Mouse (Mus musculus) C2C12 (cell line): ENCODE measurements around the gene Cchcr1. TPM values are rescaled to one million over a fixed set of nuclear protein-coding genes. Genes with fewer than 3 reads are reported as not detected.

Experiments used
- H3K27me3 ChIP-seq: one replicate; pipeline ENCODE4 v1.6.1; 2011; ENCODE audit not compliant: control insufficient read depth, insufficient read depth, insufficient read length
- H3K36me3 ChIP-seq: one replicate; pipeline ENCODE4 v1.6.1; 2011; ENCODE audit not compliant: control insufficient read depth, insufficient read depth
- H3K4me3 ChIP-seq: one replicate; pipeline ENCODE4 v1.5.1; 2011; ENCODE audit warnings: mild to moderate bottlenecking, control low read depth; ENCODE audit not compliant: poor library complexity, insufficient read depth, severe bottlenecking
- H3K79me2 ChIP-seq: one replicate; pipeline ENCODE4 v1.6.1; 2011; ENCODE audit not compliant: control insufficient read depth, insufficient read depth
- H3K79me3 ChIP-seq: one replicate; pipeline ENCODE4 v1.6.1; 2011; ENCODE audit warnings: low read depth, control low read depth
- H3ac ChIP-seq: one replicate; pipeline ENCODE3; 2011; ENCODE audit warnings: low read depth; ENCODE audit not compliant: control insufficient read depth, insufficient read length
- CEBPB ChIP-seq: IDR thresholded peaks from one replicate; pipeline ENCODE4 v1.6.1; 2011; ENCODE audit warnings: low read depth, mild to moderate bottlenecking, control low read depth, moderate library complexity
- CTCF ChIP-seq: IDR thresholded peaks from one replicate; pipeline ENCODE4 v1.5.1; 2011; ENCODE audit not compliant: control insufficient read depth, insufficient read depth, insufficient read length
- FOSL1 ChIP-seq: IDR thresholded peaks from one replicate; pipeline ENCODE4 v1.8.0; 2011; ENCODE audit warnings: mild to moderate bottlenecking, low read length; ENCODE audit not compliant: poor library complexity, insufficient read depth, severe bottlenecking
- MAX ChIP-seq: IDR thresholded peaks from one replicate; pipeline ENCODE4 v1.6.1; 2011; ENCODE audit warnings: mild to moderate bottlenecking, control low read depth
- MYOD1 ChIP-seq: IDR thresholded peaks from one replicate; pipeline ENCODE4 v1.6.1; 2011; ENCODE audit warnings: low read depth; ENCODE audit not compliant: control insufficient read depth, insufficient read length
- MYOG ChIP-seq: IDR thresholded peaks from one replicate; pipeline ENCODE4 v1.6.1; 2011; ENCODE audit not compliant: control insufficient read depth, insufficient read length; ENCODE audit errors: extremely low read depth
- USF1 ChIP-seq: IDR thresholded peaks from one replicate; pipeline ENCODE4 v1.6.1; 2011; ENCODE audit warnings: low read depth, mild to moderate bottlenecking, control low read depth, moderate library complexity
- polyA plus RNA-seq: library from polyadenylated mRNA; unstranded; fragments of >200 nt; fragmentation: generic; extraction: Trizol; gene quantifications from one replicate; pipeline ENCODE4 v1.2.1, GENCODE M21; 2012; ENCODE audit warnings: missing spikeins

Cchcr1 gene
- polyA plus RNA-seq, 1 experiment: 15.9 TPM

GRCm38 (mm10) chr17:35551881-35552414 is 35.0 kb downstream of the Cchcr1 start, which contains the start of gene Cdsn:
Gene Cdsn, plus strand, starts transcription at chr17:35552128.
- no peaks in the 10 kb centered on the region for H3K36me3 ChIP-seq
- H3K79me3 ChIP-seq: no peaks in the 10 kb centered on the region
- TF ChIP-seq FOSL1: no peak
- TF ChIP-seq MYOG: no peak
- no peak for TF ChIP-seq MYOD1
- no peak for TF ChIP-seq CEBPB
- no peak for TF ChIP-seq USF1
- TF ChIP-seq MAX: no peak
- H3ac ChIP-seq: peak within 1 kb of the TSS; percentile 15
- no peaks in the 10 kb centered on the region for H3K27me3 ChIP-seq
- no peaks in the 10 kb centered on the region for H3K79me2 ChIP-seq
- H3K4me3 ChIP-seq: no peak within 1 kb of the TSS

DNA sequence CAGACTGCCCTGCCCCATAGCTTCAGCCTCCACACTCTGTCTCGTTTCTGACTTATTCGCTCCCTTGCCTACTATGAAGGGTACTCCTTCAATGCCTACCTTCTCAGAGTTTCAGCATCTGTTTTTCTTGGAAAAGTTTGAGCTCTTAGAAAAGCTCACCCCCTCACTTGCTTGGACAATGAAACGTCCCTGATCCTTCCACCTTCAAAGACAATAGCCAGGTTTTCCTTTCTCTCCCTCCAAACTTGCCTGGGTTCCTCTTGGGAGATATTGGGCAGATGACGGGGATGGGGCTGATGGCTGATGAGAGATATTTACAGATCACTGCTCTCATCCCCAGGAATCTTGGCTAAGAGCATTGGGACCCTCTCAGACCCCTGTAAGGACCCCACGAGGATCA is 37.4 kb downstream of the Cchcr1 start:
- Histone ChIP-seq H3K27me3 (no peaks in the 10 kb centered on the region), H3K4me3 (no peak overlapping the region), H3K79me2 (no peaks in the 10 kb centered on the region), H3K79me3 (no peaks in the 10 kb centered on the region), H3ac (no peak overlapping the region), H3K36me3 (no peaks in the 10 kb centered on the region)
- TF ChIP-seq FOSL1: no peak
- TF ChIP-seq CEBPB: no peak
- TF ChIP-seq MYOD1: no peak
- no peak for TF ChIP-seq USF1
- no peak for TF ChIP-seq MAX
- TF ChIP-seq CTCF: no peak
- TF ChIP-seq MYOG: no peak

- Histone ChIP-seq H3ac (no peak overlapping the region), H3K27me3 (no peaks in the 10 kb centered on the region), H3K36me3 (no peaks in the 10 kb centered on the region), H3K4me3 (no peak overlapping the region), H3K79me3 (no peaks in the 10 kb centered on the region), H3K79me2 (no peaks in the 10 kb centered on the region)
- no peak for TF ChIP-seq CTCF
- no peak for TF ChIP-seq MYOD1
- no peak for TF ChIP-seq USF1
- no peak for TF ChIP-seq FOSL1
Observed at GRCm38 (mm10) chr17:35554761-35555397, 38.0 kb downstream of the Cchcr1 start.

DNA sequence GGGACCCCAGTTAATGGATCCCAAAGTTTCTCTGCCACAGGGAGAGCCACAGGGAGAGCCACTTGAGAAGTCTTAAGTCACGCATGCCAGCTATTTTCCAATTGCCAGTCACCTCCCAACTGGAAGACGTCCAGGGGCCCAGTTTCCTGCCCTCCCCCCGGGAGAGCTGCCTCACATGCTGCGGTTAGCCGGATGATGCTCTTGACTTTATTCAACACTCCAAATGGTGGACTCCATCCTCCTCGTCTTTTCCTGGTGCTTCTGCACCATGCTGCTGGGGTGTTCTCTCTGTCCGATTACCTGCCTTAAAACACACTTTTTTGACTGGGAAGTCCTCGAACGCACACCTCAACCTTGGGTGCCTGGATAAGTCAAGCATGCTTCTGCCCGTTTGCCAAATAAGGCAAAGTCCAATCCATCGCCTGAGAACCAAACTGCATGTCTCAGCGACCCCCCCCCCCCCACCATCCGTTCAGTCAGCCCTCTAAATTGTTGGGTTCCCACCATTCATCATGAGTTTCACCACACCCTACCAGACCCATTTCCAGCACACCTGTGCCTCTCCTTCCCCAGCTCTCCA is 39.4 kb downstream of the Cchcr1 start:
- H3ac ChIP-seq: no peak overlapping the region
- no peaks in the 10 kb centered on the region for H3K79me3 ChIP-seq
- no peaks in the 10 kb centered on the region for H3K27me3 ChIP-seq
- no peaks in the 10 kb centered on the region for H3K79me2 ChIP-seq
- H3K4me3 ChIP-seq: no peak overlapping the region
- TF ChIP-seq USF1: no peak
- no peak for TF ChIP-seq MYOG
- no peak for TF ChIP-seq CTCF
- no peak for TF ChIP-seq MYOD1
- TF ChIP-seq MAX: no peak
- TF ChIP-seq CEBPB: no peak
- no peak for TF ChIP-seq FOSL1
- H3K36me3 ChIP-seq: no peaks in the 10 kb centered on the region

- no peak overlapping the region for H3K4me3 ChIP-seq
- peak; percentile 83 for TF ChIP-seq CTCF
- no peak for TF ChIP-seq USF1
- TF ChIP-seq MYOD1: no peak
- H3K79me2 ChIP-seq: no peaks in the 10 kb centered on the region
- no peaks in the 10 kb centered on the region for H3K27me3 ChIP-seq
- H3K36me3 ChIP-seq: no peaks in the 10 kb centered on the region
- H3ac ChIP-seq: peak overlapping the region; percentile 14
- H3K79me3 ChIP-seq: no peaks in the 10 kb centered on the region
Observed at GRCm38 (mm10) chr17:35556812-35557211, 39.9 kb downstream of the Cchcr1 start.

- TF ChIP-seq MYOG (no peak), MYOD1 (peak; percentile 56)
- H3K79me2 ChIP-seq: no peaks in the 10 kb centered on the region
- no peaks in the 10 kb centered on the region for H3K36me3 ChIP-seq
- H3K4me3 ChIP-seq: no peak overlapping the region
- no peaks in the 10 kb centered on the region for H3K27me3 ChIP-seq
- H3ac ChIP-seq: peak overlapping the region; percentile 14
- H3K79me3 ChIP-seq: no peaks in the 10 kb centered on the region
Observed at GRCm38 (mm10) chr17:35557351-35557750, 40.5 kb downstream of the Cchcr1 start.
